Mouse (Mus musculus): ENCODE data around the gene Vsig8. TPM values are rescaled to one million over a fixed set of nuclear protein-coding genes. Genes with fewer than 3 reads are reported as not detected.

Gene Vsig8
- polyA plus RNA-seq, 2 experiments = 0.40 to 0.49 TPM

DNA sequence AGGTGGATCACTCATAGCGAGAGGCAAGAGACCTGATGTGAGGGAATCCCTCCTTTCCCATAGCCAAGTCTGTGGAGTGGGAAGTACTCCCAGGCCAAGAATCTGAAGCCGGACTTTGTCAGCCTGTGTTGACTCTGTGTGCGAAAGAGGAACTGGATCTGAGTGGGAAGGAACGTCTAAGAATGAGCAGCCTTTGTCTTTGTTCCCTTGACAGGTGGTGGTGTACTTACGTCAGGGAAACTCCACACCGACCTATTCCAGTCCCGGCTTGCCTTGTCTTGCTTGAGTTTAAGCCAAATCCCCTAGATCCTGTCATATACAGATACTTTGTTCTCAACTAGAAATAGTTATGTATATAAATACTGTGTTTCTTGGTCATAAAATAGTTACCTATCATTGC, 33.2 kb upstream of the Vsig8 start:
- H3K27me3 ChIP-seq (ENCODE audit: control insufficient read depth, insufficient read depth, low read length) = no peaks in the 10 kb centered on the region
- no peak for ATAC-seq (ENCODE audit: low FRiP score, low read depth)
- H3K4me3 ChIP-seq (replicated peaks; ENCODE audit: low read length) = no peak overlapping the region
- no peak for TF ChIP-seq POLR2A (IDR thresholded peaks at IDR 0.05; ENCODE audit: borderline replicate concordance, extremely low read depth, insufficient read depth, insufficient read length)
- no peak overlapping the region for H3K27ac ChIP-seq (replicated peaks; ENCODE audit: low read depth, low read length)
- peaks cover 17% of the 10 kb centered on the region for H3K4me1 ChIP-seq (ENCODE audit: control insufficient read depth, insufficient read depth, low read length)
- H3K9ac ChIP-seq (ENCODE audit: low read depth, low read length, severe bottlenecking) = no peak overlapping the region
- H3K9me3 ChIP-seq (ENCODE audit: control insufficient read depth, low read length) = no peaks in the 10 kb centered on the region
- 67% methylated on average over 7 of the region's 7 CpGs for WGBS
- no peak overlapping the region for H3K4me2 ChIP-seq (replicated peaks; ENCODE audit: low read depth, low read length, severe bottlenecking)
- DNase-seq (ENCODE audit: low spot score) = no peak
- no peaks in the 10 kb centered on the region for H3K36me3 ChIP-seq (ENCODE audit: control insufficient read depth, insufficient read depth, low read length)

DNA sequence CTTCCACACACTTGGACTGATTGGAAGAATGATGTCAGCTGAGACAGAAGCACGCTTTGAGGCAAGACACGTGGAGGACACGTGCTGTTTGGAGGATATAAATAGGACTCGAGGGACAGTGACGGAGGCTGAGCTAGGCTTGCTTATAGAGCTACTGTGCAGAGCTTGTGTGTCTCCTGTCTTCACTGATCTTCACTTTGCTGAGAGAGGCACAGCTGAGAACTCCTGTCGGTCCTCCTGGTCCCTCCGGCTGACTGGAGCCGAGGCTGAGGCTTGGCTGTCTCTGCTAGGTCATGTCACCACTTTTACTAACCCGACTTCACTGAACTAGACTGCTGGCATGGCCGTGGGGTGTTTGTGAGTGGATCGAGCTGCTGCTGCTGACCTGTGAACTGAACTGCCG, 32.0 kb upstream of the Vsig8 start:
- no peaks in the 10 kb centered on the region for H3K27me3 ChIP-seq (ENCODE audit: control insufficient read depth, insufficient read depth, low read length)
- H3K36me3 ChIP-seq (ENCODE audit: control insufficient read depth, insufficient read depth, low read length) = no peaks in the 10 kb centered on the region
- no peaks in the 10 kb centered on the region for H3K9me3 ChIP-seq (ENCODE audit: control insufficient read depth, low read length)
- H3K4me2 ChIP-seq (replicated peaks; ENCODE audit: low read depth, low read length, severe bottlenecking) = no peak overlapping the region
- no peak overlapping the region for H3K4me3 ChIP-seq (replicated peaks; ENCODE audit: low read length)
- H3K27ac ChIP-seq (replicated peaks; ENCODE audit: low read depth, low read length) = no peak overlapping the region
- peaks cover 17% of the 10 kb centered on the region for H3K4me1 ChIP-seq (ENCODE audit: control insufficient read depth, insufficient read depth, low read length)
- no peak overlapping the region for H3K9ac ChIP-seq (ENCODE audit: low read depth, low read length, severe bottlenecking)
- no peak for ATAC-seq (ENCODE audit: low FRiP score, low read depth)
- TF ChIP-seq POLR2A (IDR thresholded peaks at IDR 0.05; ENCODE audit: borderline replicate concordance, extremely low read depth, insufficient read depth, insufficient read length) = no peak
- 52% methylated on average over 12 of the region's 12 CpGs for WGBS
- no peak for DNase-seq (ENCODE audit: low spot score)

DNA sequence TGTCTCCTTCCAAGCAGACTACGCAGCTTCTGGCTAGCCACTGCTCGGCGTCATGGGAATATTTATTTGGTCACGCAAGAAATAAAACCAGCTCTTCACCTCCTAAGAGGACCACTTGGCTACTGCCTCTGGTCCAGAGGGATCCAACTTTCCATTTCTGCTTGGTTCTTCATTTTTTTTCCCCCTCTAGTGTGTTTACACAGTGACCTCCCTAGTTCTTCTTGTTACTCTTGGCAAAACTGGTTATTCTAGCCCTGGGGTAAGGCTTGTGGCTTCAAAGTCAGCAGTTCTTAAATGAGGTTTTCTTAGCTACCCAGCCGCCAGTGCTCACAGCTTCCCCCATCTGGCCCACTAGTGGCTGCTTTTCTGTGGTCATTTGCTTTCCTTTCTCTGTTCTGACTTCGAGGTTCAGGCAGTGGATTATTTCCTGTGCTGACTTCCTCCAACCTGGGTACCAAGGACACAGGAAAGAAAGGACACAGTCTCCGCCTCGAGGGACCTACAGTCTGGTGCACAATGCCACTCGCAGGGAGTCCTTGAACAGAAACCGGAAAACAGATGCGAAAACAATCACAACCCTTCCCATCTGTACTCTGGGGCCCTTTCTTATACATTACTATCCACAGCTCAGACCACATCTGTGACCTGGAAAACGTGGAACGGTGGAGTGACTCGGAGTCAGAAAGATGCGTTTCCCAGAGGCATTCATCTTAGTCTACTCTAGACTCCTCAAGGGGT, 30.5 kb upstream of the Vsig8 start:
- DNase-seq (ENCODE audit: low spot score) = peak; percentile 32
- peak overlapping the region; percentile 55; the same call in 1 of the 2 replicates for H3K27ac ChIP-seq (replicated peaks; ENCODE audit: low read depth, low read length)

DNA sequence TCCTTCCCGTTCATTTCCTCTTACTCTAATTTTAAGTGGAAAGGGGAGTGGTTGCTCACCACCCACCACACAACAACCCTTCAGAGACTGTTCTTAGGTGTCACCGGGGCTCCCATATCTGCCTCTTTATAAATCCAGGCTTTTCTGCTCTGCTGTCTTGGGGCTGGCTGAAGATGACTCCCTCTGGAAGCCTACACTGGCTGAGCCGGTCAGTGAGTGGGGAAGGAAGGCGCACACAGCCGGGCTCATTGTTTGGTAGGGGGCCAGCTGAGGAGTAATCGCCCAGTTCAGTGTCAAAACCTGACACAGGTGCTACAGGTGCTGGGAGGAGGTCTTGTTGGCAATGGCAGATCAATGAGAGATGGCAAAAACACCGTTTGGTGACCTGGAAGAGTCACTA, 29.8 kb upstream of the Vsig8 start:
- Histone ChIP-seq H3K9me3 (ENCODE audit: control insufficient read depth, low read length) (no peaks in the 10 kb centered on the region), H3K4me3 (replicated peaks; ENCODE audit: low read length) (no peak overlapping the region), H3K27ac (replicated peaks; ENCODE audit: low read depth, low read length) (no peak overlapping the region), H3K36me3 (ENCODE audit: control insufficient read depth, insufficient read depth, low read length) (no peaks in the 10 kb centered on the region), H3K9ac (ENCODE audit: low read depth, low read length, severe bottlenecking) (no peak overlapping the region), H3K27me3 (ENCODE audit: control insufficient read depth, insufficient read depth, low read length) (no peaks in the 10 kb centered on the region), H3K4me2 (replicated peaks; ENCODE audit: low read depth, low read length, severe bottlenecking) (no peak overlapping the region), H3K4me1 (ENCODE audit: control insufficient read depth, insufficient read depth, low read length) (peaks cover 18% of the 10 kb centered on the region)
- DNase-seq (ENCODE audit: low spot score) (no peak), ATAC-seq (ENCODE audit: low FRiP score, low read depth) (no peak)
- 64% methylated on average over 7 of the region's 7 CpGs for WGBS
- no peak for TF ChIP-seq POLR2A (IDR thresholded peaks at IDR 0.05; ENCODE audit: borderline replicate concordance, extremely low read depth, insufficient read depth, insufficient read length)

More for the DNA sequence above, 30.5 kb upstream of the Vsig8 start:
- H3K4me2 ChIP-seq (replicated peaks; ENCODE audit: low read depth, low read length, severe bottlenecking) = 0 out of 2 replicates have a peak overlapping the region, but pooled peaks have one; percentile 3
- no peak overlapping the region for H3K4me3 ChIP-seq (replicated peaks; ENCODE audit: low read length)
- H3K9ac ChIP-seq (ENCODE audit: low read depth, low read length, severe bottlenecking) = no peak overlapping the region
- peak; percentile 7; the same call in 1 of the 2 replicates for ATAC-seq (ENCODE audit: low FRiP score, low read depth)
- no peaks in the 10 kb centered on the region for H3K27me3 ChIP-seq (ENCODE audit: control insufficient read depth, insufficient read depth, low read length)
- no peaks in the 10 kb centered on the region for H3K36me3 ChIP-seq (ENCODE audit: control insufficient read depth, insufficient read depth, low read length)
- WGBS = 32% methylated on average over 15 of the region's 15 CpGs
- no peak for TF ChIP-seq POLR2A (IDR thresholded peaks at IDR 0.05; ENCODE audit: borderline replicate concordance, extremely low read depth, insufficient read depth, insufficient read length)
- H3K4me1 ChIP-seq (ENCODE audit: control insufficient read depth, insufficient read depth, low read length) = peaks cover 17% of the 10 kb centered on the region
- no peaks in the 10 kb centered on the region for H3K9me3 ChIP-seq (ENCODE audit: control insufficient read depth, low read length)

DNA sequence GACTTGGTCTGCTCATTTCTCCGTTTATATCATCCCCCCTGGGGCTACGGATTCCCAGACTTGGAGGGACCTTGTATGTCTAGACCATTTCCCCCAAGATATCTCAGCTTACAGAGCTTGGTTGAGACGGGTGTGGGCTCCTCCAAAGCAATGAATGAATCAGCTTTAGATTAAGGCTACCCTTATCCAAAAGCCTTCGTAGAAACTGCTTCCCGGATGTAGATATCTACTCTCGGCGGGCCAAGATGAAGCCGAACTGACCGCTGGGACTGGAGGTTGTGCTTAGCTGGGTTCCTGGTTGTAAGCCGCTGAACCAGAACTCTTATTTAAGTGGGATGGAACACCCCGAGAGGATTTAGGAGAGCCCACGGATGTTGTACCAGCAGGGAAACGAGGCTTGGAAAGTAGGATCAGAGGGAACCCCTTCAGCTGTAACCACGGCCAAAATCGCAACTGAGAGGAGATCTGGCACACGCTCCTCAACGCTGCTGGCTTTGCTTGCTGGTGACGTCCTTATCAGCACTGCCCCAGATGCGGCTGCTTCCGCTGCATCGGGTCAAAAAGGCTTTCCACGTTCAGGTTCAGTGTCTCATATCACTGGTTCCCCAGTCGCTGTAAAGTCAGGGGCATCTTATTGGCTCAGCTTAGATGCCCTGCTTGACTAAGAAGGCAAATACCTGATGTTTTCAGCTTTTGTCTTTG, 29.2 kb upstream of the Vsig8 start:
- DNase-seq (ENCODE audit: low spot score) (no peak), ATAC-seq (ENCODE audit: low FRiP score, low read depth) (no peak)
- H3K27ac ChIP-seq (replicated peaks; ENCODE audit: low read depth, low read length) = no peak overlapping the region
- H3K9me3 ChIP-seq (ENCODE audit: control insufficient read depth, low read length) = no peaks in the 10 kb centered on the region
- no peaks in the 10 kb centered on the region for H3K36me3 ChIP-seq (ENCODE audit: control insufficient read depth, insufficient read depth, low read length)
- H3K9ac ChIP-seq (ENCODE audit: low read depth, low read length, severe bottlenecking) = no peak overlapping the region
- H3K27me3 ChIP-seq (ENCODE audit: control insufficient read depth, insufficient read depth, low read length) = no peaks in the 10 kb centered on the region
- H3K4me1 ChIP-seq (ENCODE audit: control insufficient read depth, insufficient read depth, low read length) = peaks cover 17% of the 10 kb centered on the region
- no peak for TF ChIP-seq POLR2A (IDR thresholded peaks at IDR 0.05; ENCODE audit: borderline replicate concordance, extremely low read depth, insufficient read depth, insufficient read length)
- WGBS = 74% methylated on average over 23 of the region's 23 CpGs
- no peak overlapping the region for H3K4me3 ChIP-seq (replicated peaks; ENCODE audit: low read length)
- H3K4me2 ChIP-seq (replicated peaks; ENCODE audit: low read depth, low read length, severe bottlenecking) = no peak overlapping the region

Measured in limb, embryonic 14.5 days (tissue).